Mouse (Mus musculus): Measurements from ENCODE around the gene Ufsp1. TPM values are rescaled to one million over a fixed set of nuclear protein-coding genes. Genes with fewer than 3 reads are reported as not detected.

Gene Ufsp1
- total RNA-seq, 2 experiments from 2014 or later, result 17.3 to 21.8 TPM

DNA sequence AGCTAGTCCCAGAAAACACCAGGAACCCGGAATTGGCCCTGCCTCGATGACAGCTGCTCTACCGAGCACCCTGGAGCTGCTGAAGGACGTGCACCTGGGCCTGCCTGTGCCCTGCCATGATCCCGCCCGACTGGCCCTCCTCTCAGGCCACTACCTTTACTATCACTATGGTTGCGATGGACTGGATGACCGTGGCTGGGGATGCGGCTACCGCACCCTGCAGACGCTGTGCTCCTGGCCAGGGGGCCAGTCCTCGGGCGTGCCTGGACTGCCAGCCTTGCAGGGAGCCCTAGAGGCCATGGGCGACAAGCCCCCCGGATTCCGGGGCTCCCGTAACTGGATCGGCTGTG, 290 bp downstream of the Ufsp1 start:
- intact Hi-C loops (cut with DNase I), result no loop called here
- DNase-seq, result no peak

DNA sequence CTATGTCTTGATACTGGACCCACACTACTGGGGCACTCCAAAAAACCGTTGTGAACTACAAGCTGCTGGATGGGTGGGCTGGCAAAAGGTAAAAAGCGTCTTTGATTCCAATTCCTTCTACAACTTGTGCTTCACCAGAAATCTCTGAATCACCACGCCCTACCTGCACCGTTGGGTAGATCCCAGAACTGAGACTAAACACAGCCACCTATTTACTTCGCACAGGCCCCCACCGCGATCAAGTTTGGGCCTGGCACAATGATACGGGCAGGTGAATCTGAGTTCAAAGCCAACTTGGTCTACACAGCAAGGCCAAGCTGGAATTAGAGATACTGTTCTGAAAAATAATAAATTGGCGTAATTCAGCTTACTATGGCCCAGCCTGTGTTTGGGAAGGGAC, 867 bp downstream of the Ufsp1 start:
- intact Hi-C loops (cut with DNase I), result no loop called here
- DNase-seq, result no peak

DNA sequence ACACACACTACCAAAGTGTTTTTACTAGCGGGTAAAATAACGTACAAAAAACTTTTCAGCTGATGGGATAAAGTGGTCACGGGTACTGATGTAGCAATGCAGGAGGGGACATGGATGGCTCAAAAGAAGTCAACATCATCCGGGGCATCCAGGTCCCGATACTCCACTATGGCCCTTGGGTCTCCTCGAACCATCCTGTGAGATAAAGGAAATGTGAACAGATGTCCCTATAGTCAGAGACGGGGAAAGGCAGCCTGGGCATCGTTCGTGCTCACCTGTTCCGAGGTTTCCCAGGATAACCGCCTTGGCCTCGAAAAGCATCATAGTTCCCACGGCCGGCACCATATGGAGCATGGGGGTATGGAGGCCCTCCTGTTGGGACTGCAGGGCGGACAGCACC, 1.3 kb downstream of the Ufsp1 start:
- no peak for DNase-seq
- intact Hi-C loops (cut with DNase I), result no loop called here

DNA sequence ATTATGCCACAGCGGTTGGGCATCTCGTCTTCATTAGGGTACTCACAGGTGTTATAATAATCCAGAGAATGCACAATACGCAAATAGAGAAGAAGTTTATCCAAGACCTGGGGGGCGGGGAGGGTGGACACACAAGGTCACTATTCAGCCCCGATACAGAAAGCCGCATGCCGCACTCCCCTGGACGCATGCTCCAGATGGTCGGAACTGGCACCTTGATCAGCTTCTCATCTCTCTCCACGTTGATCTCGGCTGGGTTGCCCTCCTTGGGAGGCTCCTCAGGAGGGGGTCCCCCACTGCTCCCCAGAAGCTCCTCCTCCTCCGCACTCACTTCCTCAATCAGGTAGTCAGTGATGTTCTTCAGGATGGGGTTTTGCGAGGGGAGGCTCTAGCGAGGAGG, 2.7 kb downstream of the Ufsp1 start:
- DNase-seq, result no peak
- intact Hi-C loops (cut with DNase I), result no loop called here

DNA sequence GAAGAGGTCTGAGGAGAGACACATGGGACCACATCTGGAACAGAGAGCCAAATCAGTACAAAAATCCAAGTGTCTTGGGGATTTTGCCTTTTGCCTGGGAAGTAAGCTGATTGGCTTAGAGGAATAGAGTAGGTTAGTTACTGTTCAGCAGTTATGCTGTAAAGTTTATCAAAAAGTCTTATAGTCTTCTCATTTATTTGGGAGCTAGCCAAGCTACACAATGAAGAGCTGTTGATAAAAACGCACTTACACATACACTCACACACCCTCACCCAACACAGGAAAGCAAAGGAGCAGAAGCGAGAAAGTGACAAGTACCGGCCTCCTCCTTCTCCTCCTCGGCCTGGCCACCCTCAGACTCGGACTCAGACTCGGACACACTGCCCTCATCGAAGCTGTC, 4.8 kb downstream of the Ufsp1 start:
- intact Hi-C loops (cut with DNase I), result no loop called here
- no peak for DNase-seq

DNA sequence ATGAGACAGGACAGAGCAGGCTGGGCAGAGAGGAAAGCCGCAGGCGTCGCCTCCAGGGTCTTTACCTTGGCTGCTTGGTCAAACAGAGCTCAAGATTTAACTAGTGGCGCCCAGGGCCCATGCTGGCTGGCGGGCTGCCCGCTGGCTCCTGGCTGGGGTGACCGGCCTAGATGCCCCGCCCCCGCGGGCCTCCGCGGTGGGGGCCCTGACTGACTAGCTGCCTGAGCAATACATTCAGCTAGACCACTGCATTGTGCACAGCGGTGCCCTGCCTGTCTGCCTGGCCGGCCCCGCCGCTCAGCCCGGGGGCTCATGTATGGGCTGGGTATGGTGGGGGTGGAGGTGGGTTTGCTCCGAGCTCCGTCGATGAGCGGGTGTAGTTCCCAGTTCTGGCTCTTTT, 6.8 kb downstream of the Ufsp1 start:
- intact Hi-C loops (cut with DNase I), result no loop called here
- DNase-seq, result peak; percentile 53

DNA sequence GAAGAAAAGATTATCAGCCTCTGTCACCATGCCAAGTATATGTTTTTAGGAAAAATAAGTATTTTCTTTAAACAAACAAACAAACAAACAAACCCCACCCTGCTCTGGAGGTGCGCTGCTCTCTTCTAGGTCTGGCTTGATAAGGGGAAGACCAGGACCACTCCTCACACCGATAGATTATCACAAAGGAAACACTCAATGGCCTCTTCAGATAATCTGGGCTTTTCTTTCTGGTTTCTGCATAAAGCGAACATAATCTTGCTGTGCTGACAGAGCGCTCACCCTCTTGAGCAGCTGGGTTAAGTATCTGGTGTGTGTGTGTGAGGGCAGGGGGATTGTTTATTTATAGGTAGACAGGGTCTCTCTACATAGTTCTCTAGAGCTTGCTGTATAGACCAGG, 9.2 kb downstream of the Ufsp1 start:
- intact Hi-C loops (cut with DNase I), result no loop called here
- no peak for DNase-seq

DNA sequence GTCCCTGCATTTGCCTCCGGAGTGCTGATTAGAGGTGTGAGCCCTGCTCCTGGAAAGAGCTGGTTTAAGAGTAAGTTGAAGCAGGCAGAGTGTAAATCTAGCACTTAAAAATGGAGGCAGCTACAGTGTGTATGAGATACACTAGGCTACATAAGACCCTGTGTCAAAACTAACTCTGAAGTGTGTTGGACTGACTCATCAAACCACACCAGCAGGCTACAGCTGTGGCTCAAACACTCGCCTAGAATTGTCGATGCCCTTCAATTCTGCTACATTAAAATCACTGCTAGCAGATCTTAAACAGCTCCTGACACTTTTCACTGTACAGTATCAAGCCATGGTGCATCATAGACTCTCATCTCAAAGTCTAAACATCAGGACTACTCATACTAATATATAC, 9.7 kb downstream of the Ufsp1 start:
- DNase-seq, result no peak
- intact Hi-C loops (cut with DNase I), result no loop called here

DNA sequence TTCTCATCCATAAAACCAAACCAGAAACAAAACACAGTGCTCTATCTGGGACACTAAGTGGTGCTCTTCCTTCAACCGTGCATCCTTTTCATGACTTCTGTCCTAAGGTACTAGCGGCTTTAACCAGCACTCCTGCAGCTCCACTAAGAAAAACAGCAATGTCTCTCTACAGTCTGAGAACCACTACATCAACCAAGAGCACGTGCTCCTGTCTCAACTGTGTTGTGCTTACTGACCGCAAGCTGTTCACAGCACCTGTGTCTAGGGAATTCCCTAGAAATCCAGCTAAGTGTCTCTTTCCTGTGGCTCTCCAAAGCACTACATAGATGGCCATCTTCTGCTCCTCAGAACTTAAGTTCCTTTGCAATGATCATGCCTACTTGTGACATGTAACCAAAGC, 10.4 kb downstream of the Ufsp1 start:
- no peak for DNase-seq
- intact Hi-C loops (cut with DNase I), result no loop called here

DNA sequence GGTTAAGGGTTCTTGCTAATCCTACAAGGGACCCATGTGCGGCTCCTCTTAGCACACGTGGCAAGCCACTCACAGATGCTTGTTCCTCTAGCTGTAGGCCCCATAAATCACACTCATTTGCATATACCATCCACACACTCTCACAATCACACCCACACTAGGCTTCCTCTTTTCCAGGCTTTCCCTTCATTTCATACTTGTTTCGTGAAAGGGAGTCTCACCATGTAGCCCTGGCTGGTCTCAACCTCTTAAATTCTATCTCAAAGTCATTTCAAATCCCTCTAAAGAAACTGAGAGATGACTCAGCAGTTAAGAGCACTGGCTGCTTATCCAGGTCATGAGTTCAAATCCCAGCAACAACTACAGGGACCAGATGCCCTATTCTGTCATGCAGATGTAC, 11.4 kb downstream of the Ufsp1 start:
- DNase-seq, result no peak
- intact Hi-C loops (cut with DNase I), result no loop called here

DNA sequence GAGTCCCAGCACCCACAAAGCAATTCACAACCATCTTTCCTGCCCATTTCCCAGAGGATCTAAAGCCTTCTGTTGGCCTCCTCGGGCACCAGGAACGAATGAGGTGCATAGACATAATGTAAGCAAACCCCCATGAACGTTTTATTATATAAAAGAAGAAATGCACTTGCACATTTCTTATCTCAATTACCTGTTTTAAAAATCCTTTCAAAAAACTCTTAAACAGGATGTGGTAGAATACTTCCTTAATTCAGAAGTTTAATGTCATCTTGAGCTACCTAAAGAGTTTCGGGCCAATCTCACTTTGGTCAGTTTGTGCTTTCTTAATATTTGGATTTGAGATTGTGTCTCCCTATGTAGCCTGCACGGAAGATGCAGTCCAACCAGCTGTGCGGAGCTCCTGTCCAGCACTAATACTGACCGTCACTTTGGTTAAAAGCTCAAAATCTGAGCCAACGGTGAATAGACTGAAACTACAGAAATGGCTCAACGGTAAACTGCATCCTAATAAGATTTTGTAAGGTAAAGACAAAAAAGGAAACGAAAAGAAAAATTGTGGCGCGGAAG, 12.1 kb downstream of the Ufsp1 start:
- no peak for DNase-seq
- intact Hi-C loops (cut with DNase I), result no loop called here

DNA sequence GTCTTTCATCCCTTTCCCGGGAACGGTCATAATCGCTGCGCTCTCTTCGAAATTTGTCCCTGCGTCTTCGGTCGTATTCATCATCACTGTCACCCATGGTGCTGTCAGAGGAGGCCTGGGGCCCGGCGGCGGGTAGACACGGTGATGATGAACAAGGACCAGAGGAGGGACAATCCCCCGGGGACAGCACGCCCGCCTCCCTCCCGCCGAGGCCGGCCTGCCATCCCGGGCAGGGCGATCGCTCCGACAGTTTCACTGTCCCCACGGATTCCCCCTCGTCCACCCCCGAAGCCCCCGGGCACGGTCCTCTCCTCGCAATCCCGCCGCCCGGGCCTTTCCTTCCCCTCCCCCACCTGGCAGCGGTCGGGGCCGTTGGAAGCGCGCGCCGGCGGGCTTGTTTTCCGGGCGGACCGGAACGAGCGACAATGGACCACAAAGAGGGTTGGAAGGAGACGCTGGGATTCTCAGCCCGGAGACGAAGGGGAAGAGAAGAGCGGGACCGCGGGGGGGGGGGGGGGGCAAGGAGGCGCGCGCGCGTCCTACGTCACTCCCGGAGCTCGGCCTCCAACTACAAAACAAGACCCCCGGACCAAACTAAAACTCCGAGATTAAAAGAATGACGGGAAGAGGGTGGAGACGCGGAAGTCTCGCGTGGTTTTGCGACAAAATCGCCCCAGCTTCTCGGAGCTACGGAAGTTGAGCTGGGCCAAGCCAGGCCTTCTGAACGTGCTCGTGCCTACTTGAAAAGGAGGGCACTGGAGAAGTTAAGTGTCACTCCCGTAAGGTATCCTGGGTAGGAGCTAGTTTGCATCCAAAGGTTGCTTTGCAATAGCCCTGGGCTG, 12.9 kb downstream of the Ufsp1 start, which contains the start of gene Srrt:
Srrt (minus strand) TSS at position 604 of the 842 bp plus-strand sequence.
- intact Hi-C loops (cut with DNase I), result no loop called here
- DNase-seq, result peak; percentile 93

DNA sequence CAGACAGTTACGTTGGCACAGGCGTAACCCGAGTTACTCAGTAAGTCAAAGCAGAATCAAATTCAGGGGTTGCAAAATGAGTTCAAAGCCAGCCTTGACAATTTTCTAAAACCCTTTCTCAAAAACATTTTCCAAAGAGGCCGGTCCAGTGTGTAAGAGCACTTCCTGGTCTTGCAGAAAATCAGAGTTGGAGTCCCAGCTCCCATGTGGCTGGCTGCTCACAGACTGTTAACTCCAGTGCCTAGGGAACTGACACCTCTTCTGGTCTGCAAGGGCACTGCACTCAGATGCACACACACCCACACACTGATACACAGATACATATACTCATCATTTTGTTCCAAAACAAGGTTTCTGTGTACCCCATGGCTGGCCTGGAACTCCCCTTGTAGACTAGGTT, 13.9 kb downstream of the Ufsp1 start:
- intact Hi-C loops (cut with DNase I), result no loop called here
- DNase-seq, result no peak

DNA sequence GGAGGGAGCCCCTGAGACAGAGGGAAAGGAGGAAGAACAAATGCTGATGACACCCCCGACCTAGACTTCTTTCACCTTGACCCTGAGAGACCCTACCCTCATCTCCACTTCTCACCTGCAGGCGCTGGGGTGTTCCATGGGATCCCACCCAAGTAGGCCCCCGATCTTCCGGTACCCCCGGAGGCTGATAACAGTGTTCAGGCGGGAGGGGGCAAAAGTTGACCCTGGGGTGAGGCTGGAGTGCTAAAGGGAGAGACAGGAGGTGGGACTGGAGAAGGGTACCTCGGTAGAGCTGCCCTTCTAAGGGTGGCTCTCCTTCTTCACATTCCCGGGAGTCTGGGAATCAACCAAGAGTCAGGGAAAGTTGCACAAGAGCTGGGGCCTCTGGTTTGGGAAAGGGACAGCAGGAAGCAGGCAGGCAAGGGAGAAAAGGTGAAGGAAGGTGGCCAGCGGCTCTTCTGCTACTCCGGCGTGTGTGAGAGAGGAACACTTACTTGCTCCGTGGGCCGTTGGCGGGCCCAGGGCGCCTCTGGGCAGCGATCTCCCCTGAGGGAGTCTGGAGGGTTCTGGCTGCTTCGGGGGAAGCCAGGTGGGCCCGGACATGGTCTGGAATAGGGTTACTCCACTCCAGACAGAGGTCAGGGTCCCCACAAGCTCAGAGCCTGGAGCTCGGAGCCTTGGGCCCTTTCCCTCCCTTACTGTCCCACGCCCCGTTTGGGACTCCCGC, 19.2 kb downstream of the Ufsp1 start:
- intact Hi-C loops (cut with DNase I), result no loop called here
- no peak for DNase-seq

DNA sequence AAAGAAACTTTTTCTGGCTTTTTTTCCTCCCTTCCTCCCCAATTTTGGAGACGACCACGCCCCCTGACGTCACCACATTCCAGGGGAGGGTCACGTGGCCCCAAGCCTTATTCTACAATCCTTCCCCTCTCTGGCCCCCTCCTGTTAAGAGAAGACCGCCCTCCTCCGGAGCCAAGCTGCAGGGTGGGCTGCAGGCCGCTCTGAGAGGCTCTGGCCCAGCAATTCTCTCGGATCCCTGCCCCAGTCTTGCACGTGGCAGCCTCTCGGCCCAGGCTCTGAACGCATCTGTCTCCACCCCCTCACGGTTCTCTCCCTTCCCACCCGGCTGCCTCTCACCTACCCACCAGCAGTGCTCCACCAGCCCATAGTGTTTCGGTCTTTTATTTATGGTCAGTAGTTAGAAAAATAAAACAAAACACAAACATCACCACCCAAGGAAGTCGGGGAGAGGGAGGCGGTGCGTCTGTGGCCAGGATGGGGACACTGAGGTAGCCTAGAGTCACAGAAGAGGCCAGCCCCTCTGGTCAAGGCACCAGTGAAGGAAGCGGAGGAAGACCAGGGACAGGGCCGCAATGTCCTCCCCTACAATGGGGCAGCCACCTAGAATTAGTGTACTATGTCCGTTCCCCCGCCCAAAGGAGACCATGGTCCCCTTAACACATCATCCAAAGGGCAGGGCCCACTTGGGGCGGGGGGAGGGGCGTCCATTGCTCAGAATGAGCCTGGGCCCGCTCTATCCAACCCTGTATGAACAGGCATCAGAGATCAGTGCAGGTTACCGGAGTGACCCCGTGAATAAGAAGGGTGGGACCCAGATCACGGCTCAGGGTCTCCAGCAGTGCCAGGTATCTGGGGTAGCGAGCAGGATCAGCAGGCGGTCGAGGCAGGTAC, 20.0 kb downstream of the Ufsp1 start, which contains the start of gene Trip6:
Trip6 (minus strand) TSS at position 212 of the 891 bp plus-strand sequence.
- intact Hi-C loops (cut with DNase I), result no loop called here
- peak; percentile 79 for DNase-seq

DNA sequence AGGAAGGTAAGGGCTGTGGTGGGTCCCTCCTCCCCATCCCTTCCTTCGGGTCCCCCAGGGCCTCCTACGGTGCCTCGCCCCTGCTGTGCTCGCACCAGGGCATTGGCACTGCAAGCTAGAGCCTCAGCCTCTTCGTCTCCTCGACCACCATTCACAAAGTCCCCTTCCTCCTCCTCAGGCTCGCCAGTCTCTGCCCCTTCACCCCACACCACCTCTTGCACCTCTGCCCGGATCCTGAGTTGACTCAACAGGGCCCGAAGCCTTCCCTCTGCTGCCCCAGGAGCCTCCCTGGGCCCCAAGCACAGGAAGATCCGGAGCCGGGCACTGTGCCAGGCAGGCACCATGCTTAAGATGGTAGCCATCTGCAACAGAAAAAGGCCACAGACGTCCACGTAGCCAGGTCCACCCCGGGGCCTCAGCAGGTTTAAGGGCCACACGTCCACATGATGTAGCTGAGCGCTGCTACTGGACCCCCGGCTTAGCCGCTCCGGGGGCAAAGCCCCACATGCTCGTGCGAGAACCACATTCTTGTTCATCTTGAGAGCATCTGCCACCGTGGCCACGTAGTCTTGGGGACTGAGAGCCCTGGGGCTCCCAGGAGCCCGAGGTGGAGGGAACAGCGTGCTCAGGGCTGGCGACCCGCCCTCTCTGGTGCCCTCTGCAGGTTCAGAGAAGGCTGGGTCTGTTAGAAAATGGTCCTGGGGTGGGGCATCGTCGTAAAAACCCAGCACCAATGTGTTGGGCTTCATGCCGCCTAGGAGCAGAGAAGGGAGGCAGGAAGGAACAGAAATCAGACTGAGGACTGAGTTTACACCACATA, 20.9 kb downstream of the Ufsp1 start:
- intact Hi-C loops (cut with DNase I), result no loop called here
- DNase-seq, result peak; percentile 51

DNA sequence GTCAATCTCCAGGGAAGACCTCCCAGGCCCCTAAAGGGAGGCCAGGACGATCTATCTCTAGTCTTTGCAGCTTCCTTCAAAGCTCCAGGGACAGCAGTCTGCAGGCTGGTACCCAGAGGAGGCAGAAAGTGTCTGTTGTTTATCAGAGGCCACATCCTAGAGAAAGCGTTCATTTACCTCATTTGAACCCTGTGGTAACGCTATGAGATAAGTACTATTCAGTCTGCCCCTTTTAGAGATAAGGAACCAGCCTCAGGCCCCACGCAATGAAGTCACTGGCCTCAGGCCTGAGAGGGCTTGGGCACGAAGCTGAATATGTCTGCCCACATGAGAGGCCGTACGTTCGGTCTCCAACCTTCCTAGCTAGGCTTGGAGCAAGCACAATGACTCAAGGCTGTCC, 22.9 kb downstream of the Ufsp1 start:
- intact Hi-C loops (cut with DNase I), result no loop called here
- DNase-seq, result no peak

DNA sequence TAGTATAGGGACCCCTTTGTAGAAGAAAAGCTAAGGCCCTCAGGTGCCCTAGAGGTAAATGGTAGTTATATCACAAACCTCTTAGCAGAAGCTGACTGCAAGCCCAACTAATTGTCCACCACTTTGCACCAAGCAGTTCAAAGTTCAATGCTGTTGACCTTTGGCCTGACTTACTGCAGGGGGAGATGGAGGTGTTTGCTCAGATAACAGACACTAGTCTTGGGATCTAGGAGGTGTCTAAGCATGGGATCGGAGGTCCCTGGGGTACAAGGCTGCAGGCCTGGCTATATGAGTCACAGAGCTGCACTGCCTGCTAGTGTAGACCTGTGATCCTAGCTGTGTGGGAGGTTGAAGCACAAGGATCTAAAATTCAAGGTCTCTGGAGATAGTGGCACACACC, 24.1 kb downstream of the Ufsp1 start:
- intact Hi-C loops (cut with DNase I), result no loop called here
- no peak for DNase-seq

DNA sequence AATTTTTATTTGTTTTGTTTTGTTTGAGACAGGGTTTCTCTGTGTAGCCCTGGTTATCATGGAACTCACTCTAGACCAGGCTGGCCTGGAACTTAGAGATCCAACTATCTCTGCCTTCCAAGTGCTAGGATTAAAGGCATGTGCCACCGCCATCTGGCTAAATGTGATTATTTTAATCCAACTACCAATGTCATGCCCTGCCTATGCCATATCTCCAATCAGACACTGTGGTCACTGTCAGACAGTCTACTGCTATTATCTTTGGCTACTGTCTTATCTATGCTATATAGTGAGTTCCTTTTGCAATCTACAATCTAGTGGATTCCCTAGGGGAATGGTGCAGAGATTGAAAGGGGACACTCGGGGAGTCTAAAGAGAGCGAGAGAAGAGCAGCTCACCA, 26.6 kb downstream of the Ufsp1 start:
- no peak for DNase-seq
- intact Hi-C loops (cut with DNase I), result no loop called here

DNA sequence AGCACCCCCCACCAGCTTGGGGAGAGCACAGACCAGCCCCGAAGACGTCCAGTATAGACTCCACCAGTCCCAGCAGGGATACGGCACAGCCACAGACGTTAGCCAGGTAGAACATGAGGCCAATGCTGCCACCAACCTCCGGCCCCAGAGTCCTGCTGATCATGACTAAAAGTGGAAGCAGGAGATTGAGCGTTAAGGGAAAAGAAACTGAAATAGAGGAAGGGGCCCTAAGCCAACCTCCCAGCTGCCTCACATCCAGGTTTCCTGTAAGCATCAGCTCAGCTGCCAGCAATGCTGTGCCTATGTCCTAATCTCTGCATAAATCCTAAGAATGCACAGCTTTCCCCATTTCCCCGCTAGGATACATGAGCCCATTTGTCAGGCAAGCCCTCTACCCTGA, 36.5 kb downstream of the Ufsp1 start:
- intact Hi-C loops (cut with DNase I), result no loop called here
- no peak for DNase-seq
